Mouse (Mus musculus): ENCODE data around the gene Slc38a2.

The Slc38a2 gene

GRCm38 (mm10) chr15:96728993-96729392 lies 29.5 kb upstream of the Slc38a2 start:
- Histone ChIP-seq H3K36me3 (ENCODE audit: insufficient read depth, low read length) (no peaks in the 10 kb centered on the region), H3K4me3 (replicated peaks; ENCODE audit: low read length) (no peak overlapping the region), H3K9me3 (ENCODE audit: low read length) (no peaks in the 10 kb centered on the region), H3K27me3 (ENCODE audit: insufficient read depth, low read length) (peaks cover 8% of the 10 kb centered on the region; the same call in 1 of the 2 replicates), H3K4me1 (replicated peaks; ENCODE audit: low read depth, low read length) (peaks cover 15% of the 10 kb centered on the region)
- TF ChIP-seq NANOG (IDR thresholded peaks at IDR 0.05; ENCODE audit: borderline replicate concordance, low read length), result no peak
- TF ChIP-seq CTCF (conservative IDR thresholded peaks at IDR 0.05; ENCODE audit: low read length), result no peak
- no peak for TF ChIP-seq POU5F1 (IDR thresholded peaks at IDR 0.05; ENCODE audit: borderline replicate concordance, low read length)

- peaks cover 5% of the 10 kb centered on the region; the same call in 1 of the 2 replicates for H3K27me3 ChIP-seq (ENCODE audit: insufficient read depth, low read length)
- TF ChIP-seq POU5F1 (IDR thresholded peaks at IDR 0.05; ENCODE audit: borderline replicate concordance, low read length) (no peak), CTCF (conservative IDR thresholded peaks at IDR 0.05; ENCODE audit: low read length) (no peak), NANOG (IDR thresholded peaks at IDR 0.05; ENCODE audit: borderline replicate concordance, low read length) (no peak)
- H3K36me3 ChIP-seq (ENCODE audit: insufficient read depth, low read length), result no peaks in the 10 kb centered on the region
- no peak overlapping the region for H3K4me3 ChIP-seq (replicated peaks; ENCODE audit: low read length)
- H3K4me1 ChIP-seq (replicated peaks; ENCODE audit: low read depth, low read length), result peaks cover 22% of the 10 kb centered on the region
- H3K9me3 ChIP-seq (ENCODE audit: low read length), result no peaks in the 10 kb centered on the region
Observed at GRCm38 (mm10) chr15:96728346-96728745, 28.8 kb upstream of the Slc38a2 start.

GRCm38 (mm10) chr15:96724506-96724905 lies 25.0 kb upstream of the Slc38a2 start:
- Histone ChIP-seq H3K9me3 (ENCODE audit: low read length) (no peaks in the 10 kb centered on the region), H3K4me1 (replicated peaks; ENCODE audit: low read depth, low read length) (peaks cover 57% of the 10 kb centered on the region), H3K4me3 (replicated peaks; ENCODE audit: low read length) (no peak overlapping the region), H3K36me3 (ENCODE audit: insufficient read depth, low read length) (no peaks in the 10 kb centered on the region), H3K27me3 (ENCODE audit: insufficient read depth, low read length) (no peaks in the 10 kb centered on the region)
- no peak for TF ChIP-seq NANOG (IDR thresholded peaks at IDR 0.05; ENCODE audit: borderline replicate concordance, low read length)

GRCm38 (mm10) chr15:96722228-96722627 lies 22.7 kb upstream of the Slc38a2 start:
- no peak for TF ChIP-seq POU5F1 (IDR thresholded peaks at IDR 0.05; ENCODE audit: borderline replicate concordance, low read length)
- TF ChIP-seq NANOG (IDR thresholded peaks at IDR 0.05; ENCODE audit: borderline replicate concordance, low read length), result peak; percentile 66; the same call in 1 of the 2 replicates
- TF ChIP-seq CTCF (conservative IDR thresholded peaks at IDR 0.05; ENCODE audit: low read length), result no peak

GRCm38 (mm10) chr15:96720146-96720545 lies 20.6 kb upstream of the Slc38a2 start:
- H3K9me3 ChIP-seq (ENCODE audit: low read length), result no peaks in the 10 kb centered on the region
- H3K4me1 ChIP-seq (replicated peaks; ENCODE audit: low read depth, low read length), result peaks cover 76% of the 10 kb centered on the region
- peak overlapping the region; percentile 27; the same call in 1 of the 2 replicates for H3K4me3 ChIP-seq (replicated peaks; ENCODE audit: low read length)
- TF ChIP-seq POU5F1 (IDR thresholded peaks at IDR 0.05; ENCODE audit: borderline replicate concordance, low read length), result no peak
- no peak for TF ChIP-seq NANOG (IDR thresholded peaks at IDR 0.05; ENCODE audit: borderline replicate concordance, low read length)
- no peak for TF ChIP-seq CTCF (conservative IDR thresholded peaks at IDR 0.05; ENCODE audit: low read length)
- no peaks in the 10 kb centered on the region for H3K36me3 ChIP-seq (ENCODE audit: insufficient read depth, low read length)
- no peaks in the 10 kb centered on the region for H3K27me3 ChIP-seq (ENCODE audit: insufficient read depth, low read length)

More at GRCm38 (mm10) chr15:96722228-96722627, 22.7 kb upstream of the Slc38a2 start:
- Histone ChIP-seq H3K27me3 (ENCODE audit: insufficient read depth, low read length) (no peaks in the 10 kb centered on the region), H3K4me1 (replicated peaks; ENCODE audit: low read depth, low read length) (peaks cover 67% of the 10 kb centered on the region), H3K4me3 (replicated peaks; ENCODE audit: low read length) (peak overlapping the region; percentile 75), H3K9me3 (ENCODE audit: low read length) (no peaks in the 10 kb centered on the region), H3K36me3 (ENCODE audit: insufficient read depth, low read length) (no peaks in the 10 kb centered on the region)

- H3K4me1 ChIP-seq (replicated peaks; ENCODE audit: low read depth, low read length), result peaks cover 81% of the 10 kb centered on the region
- no peaks in the 10 kb centered on the region for H3K36me3 ChIP-seq (ENCODE audit: insufficient read depth, low read length)
- TF ChIP-seq POU5F1 (IDR thresholded peaks at IDR 0.05; ENCODE audit: borderline replicate concordance, low read length), result no peak
- no peak for TF ChIP-seq CTCF (conservative IDR thresholded peaks at IDR 0.05; ENCODE audit: low read length)
- no peak for TF ChIP-seq NANOG (IDR thresholded peaks at IDR 0.05; ENCODE audit: borderline replicate concordance, low read length)
- H3K27me3 ChIP-seq (ENCODE audit: insufficient read depth, low read length), result no peaks in the 10 kb centered on the region
- no peak overlapping the region for H3K4me3 ChIP-seq (replicated peaks; ENCODE audit: low read length)
- H3K9me3 ChIP-seq (ENCODE audit: low read length), result no peaks in the 10 kb centered on the region
Observed at GRCm38 (mm10) chr15:96718466-96718865, 18.9 kb upstream of the Slc38a2 start.

- TF ChIP-seq POU5F1 (IDR thresholded peaks at IDR 0.05; ENCODE audit: borderline replicate concordance, low read length), result no peak
- TF ChIP-seq NANOG (IDR thresholded peaks at IDR 0.05; ENCODE audit: borderline replicate concordance, low read length), result no peak
- no peak for TF ChIP-seq CTCF (conservative IDR thresholded peaks at IDR 0.05; ENCODE audit: low read length)
- no peaks in the 10 kb centered on the region for H3K27me3 ChIP-seq (ENCODE audit: insufficient read depth, low read length)
- no peak overlapping the region for H3K4me3 ChIP-seq (replicated peaks; ENCODE audit: low read length)
- no peaks in the 10 kb centered on the region for H3K36me3 ChIP-seq (ENCODE audit: insufficient read depth, low read length)
- H3K4me1 ChIP-seq (replicated peaks; ENCODE audit: low read depth, low read length), result peaks cover 82% of the 10 kb centered on the region
- H3K9me3 ChIP-seq (ENCODE audit: low read length), result no peaks in the 10 kb centered on the region
Observed at GRCm38 (mm10) chr15:96717181-96717580, 17.7 kb upstream of the Slc38a2 start.

GRCm38 (mm10) chr15:96716371-96716770 lies 16.8 kb upstream of the Slc38a2 start:
- Histone ChIP-seq H3K4me3 (replicated peaks; ENCODE audit: low read length) (no peak overlapping the region), H3K36me3 (ENCODE audit: insufficient read depth, low read length) (no peaks in the 10 kb centered on the region), H3K9me3 (ENCODE audit: low read length) (no peaks in the 10 kb centered on the region), H3K4me1 (replicated peaks; ENCODE audit: low read depth, low read length) (peaks cover 82% of the 10 kb centered on the region), H3K27me3 (ENCODE audit: insufficient read depth, low read length) (no peaks in the 10 kb centered on the region)
- TF ChIP-seq POU5F1 (IDR thresholded peaks at IDR 0.05; ENCODE audit: borderline replicate concordance, low read length) (no peak), CTCF (conservative IDR thresholded peaks at IDR 0.05; ENCODE audit: low read length) (no peak), NANOG (IDR thresholded peaks at IDR 0.05; ENCODE audit: borderline replicate concordance, low read length) (no peak)

- Histone ChIP-seq H3K27me3 (ENCODE audit: insufficient read depth, low read length) (no peaks in the 10 kb centered on the region), H3K36me3 (ENCODE audit: insufficient read depth, low read length) (no peaks in the 10 kb centered on the region), H3K9me3 (ENCODE audit: low read length) (no peaks in the 10 kb centered on the region), H3K4me1 (replicated peaks; ENCODE audit: low read depth, low read length) (peaks cover 82% of the 10 kb centered on the region), H3K4me3 (replicated peaks; ENCODE audit: low read length) (no peak overlapping the region)
- no peak for TF ChIP-seq CTCF (conservative IDR thresholded peaks at IDR 0.05; ENCODE audit: low read length)
- TF ChIP-seq NANOG (IDR thresholded peaks at IDR 0.05; ENCODE audit: borderline replicate concordance, low read length), result no peak
- TF ChIP-seq POU5F1 (IDR thresholded peaks at IDR 0.05; ENCODE audit: borderline replicate concordance, low read length), result no peak
Observed at GRCm38 (mm10) chr15:96715692-96716080, 16.2 kb upstream of the Slc38a2 start.
